Mouse (Mus musculus) CD8-positive naive resting alpha-beta T cell, adult 57 days (primary cell): ENCODE results near the gene Cpped1. TPM values are rescaled to one million over a fixed set of nuclear protein-coding genes. Genes with fewer than 3 reads are reported as not detected.

Experiments
- total RNA-seq: library from RNA; stranded (reverse); gene quantifications from one replicate; pipeline ENCODE4 v1.2.4, GENCODE M21; 2023

The Cpped1 gene
- total RNA-seq: 6.4 TPM

GRCm38 (mm10) chr16:11909035-11909591, at the start of gene Cpped1:
TSS of gene Cpped1 (minus strand) at chr16:11909445.

Other genes with a start within 250 kb of the Cpped1 start
- gene Shisa9, start 74.7 kb upstream of the Cpped1 start, total RNA-seq: not detected